Mouse (Mus musculus) myocyte (in vitro differentiated cells): ENCODE results near the gene Faim2. TPM values are rescaled to one million over a fixed set of nuclear protein-coding genes. Genes with fewer than 3 reads are reported as not detected.

Experiments used
- H3K27me3 ChIP-seq: one replicate; pipeline ENCODE4 v1.6.1; 2011; ENCODE audit not compliant: control insufficient read depth, insufficient read depth, insufficient read length
- H3K36me3 ChIP-seq: one replicate; pipeline ENCODE4 v1.6.1; 2011; ENCODE audit not compliant: control insufficient read depth, insufficient read depth
- H3K4me2 ChIP-seq: one replicate; pipeline ENCODE4 v1.6.1; 2011; ENCODE audit warnings: low read depth, control low read depth
- H3K4me3 ChIP-seq: one replicate; pipeline ENCODE4 v1.5.1; 2011; ENCODE audit warnings: mild to moderate bottlenecking, control low read depth, moderate library complexity
- H3K79me2 ChIP-seq: one replicate; pipeline ENCODE4 v1.6.1; 2011; ENCODE audit not compliant: control insufficient read depth, insufficient read depth
- H3ac ChIP-seq: one replicate; pipeline ENCODE4 v1.6.1; 2011; ENCODE audit not compliant: control insufficient read depth, insufficient read length
- CEBPB ChIP-seq: IDR thresholded peaks from 2 replicates; pipeline ENCODE4 v1.6.1; 2011; ENCODE audit warnings: mild to moderate bottlenecking, moderate library complexity; ENCODE audit not compliant: poor library complexity, insufficient read depth, severe bottlenecking
- E2F4 ChIP-seq: IDR thresholded peaks from one replicate; pipeline ENCODE4 v1.6.1; 2011; ENCODE audit warnings: mild to moderate bottlenecking, control low read depth, moderate library complexity; ENCODE audit not compliant: insufficient read depth
- MAX ChIP-seq: IDR thresholded peaks from one replicate; pipeline ENCODE4 v1.6.1; 2011; ENCODE audit warnings: low read depth, mild to moderate bottlenecking, control low read depth
- MYOD1 ChIP-seq, 3 experiments: IDR thresholded peaks; one replicate each; pipeline ENCODE4 v1.6.1; 2011; ENCODE audit warnings: control low read depth in 2 of 3, low read depth in 2 of 3, mild to moderate bottlenecking in 2 of 3, moderate library complexity in 1 of 3; ENCODE audit not compliant: insufficient read length in 2 of 3, control insufficient read depth in 1 of 3
- MYOG ChIP-seq, 3 experiments: IDR thresholded peaks; one replicate each; pipeline ENCODE4 v1.6.1; 2011; ENCODE audit warnings: control low read depth in 2 of 3, low read depth in 2 of 3, mild to moderate bottlenecking in 2 of 3; ENCODE audit not compliant: insufficient read length in 2 of 3, control insufficient read depth in 1 of 3, insufficient read depth in 1 of 3
- POLR2A ChIP-seq: IDR thresholded peaks from one replicate; pipeline ENCODE4 v1.6.1; 2011; ENCODE audit warnings: low read depth, mild to moderate bottlenecking, control low read depth, moderate library complexity; ENCODE audit not compliant: insufficient read length
- POLR2AphosphoS2 ChIP-seq: IDR thresholded peaks from one replicate; pipeline ENCODE4 v1.6.1; 2011; ENCODE audit warnings: low read depth, control low read depth; ENCODE audit not compliant: insufficient read length
- REST ChIP-seq: IDR thresholded peaks from one replicate; pipeline ENCODE4 v1.6.1; 2011; ENCODE audit warnings: mild to moderate bottlenecking, control low read depth, moderate library complexity; ENCODE audit not compliant: insufficient read depth, insufficient read length
- SRF ChIP-seq: IDR thresholded peaks from one replicate; pipeline ENCODE4 v1.6.1; 2011; ENCODE audit warnings: low read depth; ENCODE audit not compliant: control insufficient read depth, insufficient read length
- TCF12 ChIP-seq: IDR thresholded peaks from one replicate; pipeline ENCODE4 v1.6.1; 2011; ENCODE audit warnings: mild to moderate bottlenecking, control low read depth; ENCODE audit not compliant: poor library complexity, insufficient read depth, severe bottlenecking
- TCF3 ChIP-seq: IDR thresholded peaks from one replicate; pipeline ENCODE4 v1.6.1; 2011; ENCODE audit warnings: low read depth, control low read depth; ENCODE audit not compliant: insufficient read length
- USF1 ChIP-seq: IDR thresholded peaks from one replicate; pipeline ENCODE4 v1.6.1; 2011; ENCODE audit warnings: low read depth, mild to moderate bottlenecking, control low read depth, moderate library complexity
- polyA plus RNA-seq: library from polyadenylated mRNA; unstranded; fragments of >200 nt; fragmentation: generic; extraction: Trizol; gene quantifications from one replicate; pipeline ENCODE4 v1.2.1, GENCODE M21; 2012; ENCODE audit warnings: missing spikeins

Gene Faim2
- polyA plus RNA-seq, 1 experiment: 0.40 TPM

- Histone ChIP-seq H3K36me3 (no peaks in the 10 kb centered on the region), H3K4me2 (no peak overlapping the region), H3ac (no peak overlapping the region), H3K79me2 (no peaks in the 10 kb centered on the region), H3K27me3 (no peaks in the 10 kb centered on the region), H3K4me3 (no peak overlapping the region)
- TF ChIP-seq POLR2AphosphoS2 (no peak), E2F4 (no peak), CEBPB (no peak), SRF (no peak), MYOD1 (IDR thresholded peaks at IDR 0.05; ENCODE audit: control insufficient read depth in 1 of 3, insufficient read length in 2 of 3, low read depth in 2 of 3) (no peak), USF1 (no peak), POLR2A (no peak), MYOG (IDR thresholded peaks at IDR 0.05; ENCODE audit: control insufficient read depth in 1 of 3, insufficient read depth in 1 of 3, insufficient read length in 2 of 3, low read depth in 2 of 3) (no peak), TCF12 (no peak), REST (no peak)
These were observed 25.6 kb downstream of the Faim2 start for GRCm38 (mm10) chr15:99502311-99502831.

DNA sequence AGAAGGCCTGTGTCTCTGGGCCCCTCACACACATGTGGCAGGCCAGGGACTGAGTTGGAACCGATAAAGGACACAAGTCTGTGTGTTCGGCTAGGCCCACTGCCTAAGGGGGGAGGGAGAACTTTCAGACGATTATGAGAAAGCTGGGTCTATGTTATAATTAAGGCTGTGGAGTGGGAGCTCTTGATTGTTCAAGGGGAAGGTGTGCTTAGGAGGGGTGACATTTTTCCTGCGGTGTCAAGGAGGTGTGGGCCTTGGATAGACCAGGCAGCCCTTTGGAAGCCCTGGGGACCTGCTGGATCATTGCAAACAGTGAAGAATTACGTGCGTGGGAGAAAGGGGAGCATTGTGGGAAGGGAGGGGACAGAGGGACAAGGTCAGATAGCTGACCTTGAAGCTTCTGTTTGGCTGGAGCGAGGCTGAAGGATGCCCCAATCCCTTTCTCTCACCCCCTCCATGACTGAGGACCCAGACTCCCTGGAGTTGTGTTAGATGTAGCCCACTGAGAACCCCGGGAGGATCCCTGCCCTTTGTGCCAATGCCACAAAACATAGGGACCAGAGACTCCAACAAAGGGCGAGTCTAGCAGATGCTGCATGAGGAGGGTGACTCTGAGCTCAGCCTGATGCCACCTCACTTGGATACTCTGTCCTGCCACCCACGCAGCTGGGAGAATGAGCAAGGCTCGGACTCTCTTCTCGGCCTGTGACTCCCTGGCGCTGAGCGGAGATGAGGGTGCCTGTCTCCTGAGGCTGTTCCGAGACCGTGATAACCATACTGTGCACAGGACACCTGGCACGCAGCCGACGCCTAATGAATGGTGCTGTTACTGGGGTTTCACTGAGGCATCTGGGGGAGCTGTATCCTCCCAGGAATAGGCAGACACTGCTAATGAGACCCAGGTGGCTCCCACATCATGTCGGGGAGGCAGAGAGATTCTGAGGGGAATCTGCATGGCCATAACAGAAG, 26.4 kb downstream of the Faim2 start:
- H3K36me3 ChIP-seq: no peaks in the 10 kb centered on the region
- no peak overlapping the region for H3ac ChIP-seq
- no peak overlapping the region for H3K4me2 ChIP-seq
- TF ChIP-seq POLR2AphosphoS2 (no peak), MAX (no peak)
- H3K79me2 ChIP-seq: no peaks in the 10 kb centered on the region
- no peaks in the 10 kb centered on the region for H3K27me3 ChIP-seq
- no peak overlapping the region for H3K4me3 ChIP-seq

GRCm38 (mm10) chr15:99500320-99500719, 27.6 kb downstream of the Faim2 start:
- Histone ChIP-seq H3K27me3 (no peaks in the 10 kb centered on the region), H3K79me2 (no peaks in the 10 kb centered on the region), H3K4me3 (no peak overlapping the region), H3ac (no peak overlapping the region), H3K4me2 (no peak overlapping the region), H3K36me3 (no peaks in the 10 kb centered on the region)
- TF ChIP-seq TCF3 (no peak), POLR2A (no peak), SRF (no peak), E2F4 (no peak), USF1 (no peak), MYOG (IDR thresholded peaks at IDR 0.05; ENCODE audit: control insufficient read depth in 1 of 3, insufficient read depth in 1 of 3, insufficient read length in 2 of 3, low read depth in 2 of 3) (no peak), MAX (no peak), POLR2AphosphoS2 (no peak), MYOD1 (IDR thresholded peaks at IDR 0.05; ENCODE audit: control insufficient read depth in 1 of 3, insufficient read length in 2 of 3, low read depth in 2 of 3) (no peak), TCF12 (no peak), CEBPB (no peak), REST (no peak)

- Histone ChIP-seq H3K36me3 (no peaks in the 10 kb centered on the region), H3K4me3 (no peak overlapping the region), H3K79me2 (no peaks in the 10 kb centered on the region), H3ac (no peak overlapping the region), H3K27me3 (no peaks in the 10 kb centered on the region), H3K4me2 (no peak overlapping the region)
- TF ChIP-seq MYOD1 (IDR thresholded peaks at IDR 0.05; ENCODE audit: control insufficient read depth in 1 of 3, insufficient read length in 2 of 3, low read depth in 2 of 3): no peak
- no peak for TF ChIP-seq SRF
- TF ChIP-seq TCF12: no peak
- TF ChIP-seq POLR2A: no peak
- TF ChIP-seq TCF3: no peak
- TF ChIP-seq MAX: no peak
- TF ChIP-seq E2F4: no peak
- no peak for TF ChIP-seq REST
- no peak for TF ChIP-seq USF1
- TF ChIP-seq CEBPB: no peak
- TF ChIP-seq POLR2AphosphoS2: no peak
- no peak for TF ChIP-seq MYOG (IDR thresholded peaks at IDR 0.05; ENCODE audit: control insufficient read depth in 1 of 3, insufficient read depth in 1 of 3, insufficient read length in 2 of 3, low read depth in 2 of 3)
These were observed 28.2 kb downstream of the Faim2 start for GRCm38 (mm10) chr15:99499726-99500125.

- Histone ChIP-seq H3K79me2 (no peaks in the 10 kb centered on the region), H3ac (no peak overlapping the region), H3K27me3 (no peaks in the 10 kb centered on the region), H3K4me3 (no peak overlapping the region), H3K4me2 (no peak overlapping the region), H3K36me3 (no peaks in the 10 kb centered on the region)
- TF ChIP-seq POLR2AphosphoS2 (no peak), TCF12 (no peak)
These were observed 29.2 kb downstream of the Faim2 start for GRCm38 (mm10) chr15:99498781-99499180.
